Mouse (Mus musculus): ENCODE data around the gene Alad.

The Alad gene

DNA sequence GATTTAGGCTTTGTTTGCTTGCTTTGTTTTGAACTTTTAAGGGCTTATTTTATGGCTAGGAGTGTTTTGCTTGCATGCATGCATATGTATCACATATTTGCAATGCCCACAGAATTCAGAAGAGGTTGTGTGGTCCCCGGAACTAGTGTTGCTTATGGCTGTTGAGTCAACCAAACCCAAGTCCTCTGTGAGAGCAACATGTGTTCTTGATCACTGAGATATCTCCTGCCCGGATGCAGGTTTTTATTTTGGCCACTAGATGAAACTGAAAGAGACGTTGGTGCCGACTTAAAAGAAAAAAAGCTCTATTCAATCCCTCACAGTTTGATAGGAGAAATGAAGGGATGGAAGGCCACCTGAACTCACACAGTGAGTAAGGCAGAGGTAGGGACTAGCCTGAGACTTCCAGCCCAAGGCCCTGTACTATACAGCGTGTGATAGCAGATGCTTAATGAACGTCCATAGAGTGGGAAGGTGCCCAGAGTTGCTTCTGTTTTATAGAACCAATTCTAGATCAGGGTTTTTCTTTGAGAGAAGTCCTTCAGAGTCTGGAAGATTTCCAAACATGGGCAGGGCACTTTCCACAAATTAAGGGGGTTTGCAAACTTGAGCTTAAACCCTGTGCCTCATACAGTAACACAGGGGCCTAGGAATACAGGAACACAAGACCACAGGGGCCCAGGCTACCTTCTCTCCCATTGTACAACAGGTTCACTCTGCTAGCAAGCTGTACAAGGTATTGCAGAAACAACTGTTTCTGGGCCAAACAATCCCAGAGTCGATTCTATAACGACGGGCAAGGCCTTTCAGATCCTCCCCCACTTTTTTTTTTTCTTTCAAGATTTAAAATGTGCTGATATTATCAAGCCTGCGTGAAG, 1.9 kb downstream of the Alad start:
- no peak for DNase-seq (ENCODE audit: low spot score in 2 of 2)

- DNase-seq (ENCODE audit: low spot score in 2 of 2) = no peak
These were observed 2.7 kb downstream of the Alad start for GRCm38 (mm10) chr4:62517046-62517445.

GRCm38 (mm10) chr4:62516579-62516978, 3.1 kb downstream of the Alad start:
- DNase-seq (ENCODE audit: low spot score in 2 of 2) = no peak

- DNase-seq (ENCODE audit: low spot score in 2 of 2) = no peak
These were observed 3.6 kb downstream of the Alad start for GRCm38 (mm10) chr4:62516079-62516478.

DNA sequence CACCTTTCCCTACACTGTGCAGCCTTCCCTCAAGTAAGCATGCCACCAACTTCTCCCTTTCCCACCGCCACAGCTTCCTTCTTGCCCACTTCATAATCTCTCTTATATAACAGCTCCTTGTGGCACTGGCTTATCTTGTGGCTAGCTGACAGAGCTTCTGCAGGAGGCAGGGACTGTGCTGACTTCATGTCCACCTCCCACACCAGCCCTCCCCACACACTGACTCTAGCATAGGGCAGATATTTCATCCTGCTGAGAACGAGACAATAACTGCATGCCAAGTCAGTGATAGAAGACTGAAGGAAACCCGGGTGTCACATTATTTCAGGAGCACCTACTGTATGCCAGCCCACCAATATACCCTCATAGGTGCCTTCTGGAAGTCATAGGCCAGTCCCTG, 4.2 kb downstream of the Alad start:
- DNase-seq (ENCODE audit: low spot score in 2 of 2) = no peak

DNA sequence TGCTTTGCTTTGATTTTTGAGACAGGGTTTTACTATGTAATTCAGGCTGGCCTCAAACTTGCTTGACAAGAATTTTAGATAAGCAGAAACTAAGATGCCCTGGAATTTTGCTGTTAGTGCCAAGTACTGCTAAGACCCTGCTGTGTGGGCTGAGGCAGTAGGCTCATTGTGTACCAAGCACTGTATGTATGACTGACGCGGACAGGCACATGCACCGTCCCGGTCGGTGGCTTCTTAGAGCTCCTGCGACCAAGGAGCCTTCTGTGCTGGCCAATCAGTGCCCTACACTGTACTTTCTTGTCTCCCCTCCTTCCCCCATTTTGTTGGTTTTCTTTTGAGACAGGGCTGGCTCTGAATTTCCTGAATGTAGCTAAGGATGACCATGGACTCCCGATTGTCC, 4.7 kb downstream of the Alad start:
- no peak for DNase-seq (ENCODE audit: low spot score in 2 of 2)

DNA sequence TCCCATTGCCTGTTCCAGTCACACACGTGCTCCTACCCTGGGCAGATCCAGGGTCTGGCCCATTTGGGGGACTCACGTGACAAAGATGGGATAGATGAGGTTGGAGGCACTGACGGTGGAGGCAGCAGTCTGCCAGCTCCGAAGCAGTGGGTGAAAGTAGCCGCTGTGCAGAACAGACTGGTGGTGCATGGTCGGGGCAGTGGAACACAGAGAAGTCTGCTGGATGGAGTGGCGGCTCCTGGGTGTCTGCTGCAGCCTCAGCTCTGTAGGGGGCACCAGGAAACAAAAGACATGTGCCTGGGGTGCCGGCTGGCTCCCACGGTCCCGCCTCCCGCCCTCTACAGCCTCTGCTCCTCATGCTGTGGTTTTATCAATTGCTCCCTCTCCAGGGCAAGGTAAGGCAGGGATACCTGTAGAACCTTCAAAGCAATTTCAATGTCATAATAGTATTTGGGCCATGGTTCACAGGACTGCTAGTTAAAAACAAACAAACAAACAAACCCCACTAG, 5.7 kb downstream of the Alad start:
- DNase-seq (ENCODE audit: low spot score in 2 of 2) = no peak

GRCm38 (mm10) chr4:62509946-62510345, 9.8 kb downstream of the Alad start:
- DNase-seq (ENCODE audit: low spot score in 2 of 2) = no peak

- DNase-seq (ENCODE audit: low spot score in 2 of 2) = no peak
These were observed 10.9 kb downstream of the Alad start for GRCm38 (mm10) chr4:62508839-62509238.

GRCm38 (mm10) chr4:62506798-62507197, 12.9 kb downstream of the Alad start:
- no peak for DNase-seq (ENCODE audit: low spot score in 2 of 2)

DNA sequence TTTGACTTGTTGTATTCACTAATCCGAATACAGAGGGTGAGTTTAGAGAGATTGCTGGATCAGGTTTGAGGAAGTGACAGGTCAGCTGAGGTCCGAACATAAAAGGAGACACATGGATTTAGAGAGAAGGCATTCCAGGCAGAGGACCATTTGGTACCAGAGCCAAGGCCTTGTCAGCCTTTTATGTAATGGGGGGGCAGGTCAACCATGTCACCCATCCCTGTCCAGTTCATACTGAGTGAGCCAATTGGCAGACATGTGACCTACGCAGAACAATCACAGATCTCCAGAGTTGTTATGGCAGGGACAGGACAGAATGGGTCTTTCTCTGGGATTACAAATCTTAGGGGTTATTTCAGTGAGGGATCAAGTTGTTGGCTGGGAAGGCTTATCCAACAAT, 13.7 kb downstream of the Alad start:
- DNase-seq (ENCODE audit: low spot score in 2 of 2) = no peak

DNA sequence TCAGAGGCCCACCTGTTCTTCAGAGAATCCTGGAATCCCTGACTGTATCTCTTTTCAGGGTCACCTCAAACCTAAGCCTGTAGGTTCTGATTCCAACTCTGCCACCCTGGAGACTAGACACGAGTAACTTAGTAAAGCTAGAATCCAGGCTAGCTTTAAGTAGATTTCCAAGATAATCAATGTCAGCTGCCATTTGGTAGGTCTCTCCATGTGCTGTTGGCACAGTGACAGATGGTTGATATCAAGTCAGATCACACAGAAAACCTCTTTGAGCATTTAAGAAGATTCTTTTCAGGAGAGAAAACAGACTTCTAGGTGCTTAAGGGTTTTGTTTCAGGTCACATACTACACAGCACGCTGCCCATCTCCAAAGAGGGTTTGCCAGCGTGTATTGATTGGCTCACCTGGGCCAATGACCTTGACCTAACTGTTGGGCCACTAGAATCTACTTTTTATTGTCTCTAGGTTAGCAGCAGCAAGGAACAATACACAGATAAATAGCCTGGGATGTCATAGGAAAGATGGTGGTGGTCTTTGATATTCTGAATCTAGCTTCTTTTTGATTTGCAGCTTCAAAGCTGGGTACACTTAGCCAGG, 16.2 kb downstream of the Alad start, which contains the start of gene Hdhd3:
Gene Hdhd3, minus strand, starts transcription at position 94 of the 597 bp plus-strand sequence.
- DNase-seq (ENCODE audit: low spot score in 2 of 2) = no peak

DNA sequence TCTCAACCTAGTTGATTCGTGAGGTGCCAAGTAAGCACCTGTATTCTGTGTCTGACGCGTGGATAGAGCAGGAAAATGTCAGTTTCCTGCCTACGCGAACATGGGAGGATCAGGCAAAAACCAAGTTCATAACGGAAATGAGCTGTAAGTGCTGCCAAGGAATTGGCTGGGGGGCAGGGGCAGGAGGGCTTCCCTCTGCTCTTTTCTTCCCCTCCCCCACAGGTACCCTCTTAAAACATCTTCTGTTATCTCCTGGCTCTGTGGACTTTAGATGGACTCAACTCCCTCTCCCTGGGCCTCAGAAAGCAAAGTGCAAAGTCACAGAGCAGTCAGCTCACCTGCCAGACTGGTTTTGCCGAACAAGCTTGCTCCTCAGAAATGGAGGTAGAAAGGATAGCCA, 16.7 kb downstream of the Alad start:
- DNase-seq (ENCODE audit: low spot score in 2 of 2) = no peak

GRCm38 (mm10) chr4:62501964-62502732, 17.6 kb downstream of the Alad start:
- peak; percentile 92 to 93 for DNase-seq (ENCODE audit: low spot score in 2 of 2)

DNA sequence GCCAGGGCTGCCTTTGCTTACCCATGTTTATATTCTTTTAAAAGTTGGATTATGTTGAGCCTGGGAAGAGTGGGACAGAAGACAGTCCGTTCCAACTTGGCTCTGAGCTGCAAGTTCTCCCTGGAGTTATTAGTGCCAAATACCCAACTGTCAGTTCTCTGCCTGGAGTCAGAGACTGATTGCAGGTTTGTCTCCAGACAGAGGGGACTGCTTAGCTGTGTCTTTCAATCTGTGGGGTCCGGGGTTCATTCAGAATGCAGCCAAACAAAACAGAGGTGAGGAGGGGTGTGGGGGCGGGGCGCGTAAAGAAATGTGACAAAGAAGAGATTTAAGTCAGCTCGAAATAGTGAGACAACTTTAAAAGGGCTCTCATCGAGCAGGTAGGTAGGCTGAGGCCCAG, 18.2 kb downstream of the Alad start:
- no peak for DNase-seq (ENCODE audit: low spot score in 2 of 2)

GRCm38 (mm10) chr4:62500799-62501198, 18.9 kb downstream of the Alad start:
- no peak for DNase-seq (ENCODE audit: low spot score in 2 of 2)

DNA sequence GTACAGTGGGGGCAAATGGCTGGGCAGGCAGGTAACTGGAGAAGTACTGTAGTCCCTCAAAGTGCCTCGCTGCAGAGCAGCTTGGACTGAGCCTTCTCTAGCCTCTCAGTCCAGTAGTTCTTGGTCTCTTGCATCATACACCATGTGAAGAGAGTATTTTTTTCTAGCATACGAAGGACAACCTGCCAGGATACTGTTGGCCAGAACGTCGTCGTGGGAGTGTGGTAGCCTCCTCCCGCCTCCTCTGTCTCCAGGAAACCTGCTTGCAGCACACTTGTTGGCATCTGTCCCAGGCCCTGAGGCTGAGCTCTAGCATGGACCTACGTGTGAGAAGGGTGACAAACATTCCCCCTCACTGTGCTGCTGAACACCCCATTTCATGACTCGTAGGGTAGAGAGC, 22.9 kb downstream of the Alad start:
- peak; percentile 75 to 79 for DNase-seq (ENCODE audit: low spot score in 2 of 2)

DNA sequence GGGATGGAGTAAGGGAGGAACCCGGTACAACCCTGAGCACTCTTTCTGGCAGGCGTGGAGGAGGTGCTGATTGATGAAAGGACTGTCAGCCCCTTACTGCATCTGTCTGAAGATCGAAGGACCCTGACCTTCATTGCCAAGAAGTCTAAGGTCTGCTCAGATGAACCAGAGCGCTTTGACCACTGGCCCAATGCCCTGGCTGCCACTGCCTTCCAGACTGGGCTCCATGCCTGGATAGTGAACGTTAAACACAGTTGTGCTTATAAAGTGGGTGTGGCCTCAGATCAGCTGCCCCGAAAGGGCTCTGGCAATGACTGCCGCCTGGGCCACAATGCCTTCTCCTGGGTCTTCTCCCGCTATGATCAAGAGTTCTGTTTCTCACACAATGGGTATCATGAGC, 23.8 kb downstream of the Alad start:
- DNase-seq (ENCODE audit: low spot score in 2 of 2) = no peak

GRCm38 (mm10) chr4:62494230-62494629, 25.5 kb downstream of the Alad start:
- no peak for DNase-seq (ENCODE audit: low spot score in 2 of 2)

GRCm38 (mm10) chr4:62492682-62493081, 27.0 kb downstream of the Alad start:
- DNase-seq (ENCODE audit: low spot score in 2 of 2) = no peak

- DNase-seq (ENCODE audit: low spot score in 2 of 2) = no peak
These were observed 31.8 kb downstream of the Alad start for GRCm38 (mm10) chr4:62487914-62488313.

- no peak for DNase-seq (ENCODE audit: low spot score in 2 of 2)
These were observed 32.5 kb downstream of the Alad start for GRCm38 (mm10) chr4:62487172-62487571.

Measured in right cerebral cortex, adult 2 months (tissue).